Mouse (Mus musculus) erythroid progenitor cell, adult 5-6 weeks (primary cell): Measurements from ENCODE around the gene Trdmt1. TPM values are rescaled to one million over a fixed set of nuclear protein-coding genes. Genes with fewer than 3 reads are reported as not detected.

Experiments
- ATAC-seq: replicated peaks from 2 replicates; pipeline ENCODE4 v1.8.0; 2016; ENCODE audit warnings: moderate number of reproducible peaks, mild to moderate bottlenecking, moderate TSS enrichment, inconsistent platforms; ENCODE audit not compliant: poor library complexity, low FRiP score, severe bottlenecking
- total RNA-seq, 2 experiments: library from RNA; stranded (forward) in 1 of 2; stranded (reverse) in 1 of 2; fragments of 150-400 nt in 1 of 2; fragments of 186-747, 209-891 nt in 1 of 2; gene quantifications; 2 replicates each; pipeline versions ENCODE4 v1.2.3 to v1.2.4; 2015 to 2017; ENCODE audit warnings: low replicate concordance in 2 of 2

The Trdmt1 gene
- total RNA-seq, 2 experiments from 2014 or later = 1.7 to 4.6 TPM

DNA sequence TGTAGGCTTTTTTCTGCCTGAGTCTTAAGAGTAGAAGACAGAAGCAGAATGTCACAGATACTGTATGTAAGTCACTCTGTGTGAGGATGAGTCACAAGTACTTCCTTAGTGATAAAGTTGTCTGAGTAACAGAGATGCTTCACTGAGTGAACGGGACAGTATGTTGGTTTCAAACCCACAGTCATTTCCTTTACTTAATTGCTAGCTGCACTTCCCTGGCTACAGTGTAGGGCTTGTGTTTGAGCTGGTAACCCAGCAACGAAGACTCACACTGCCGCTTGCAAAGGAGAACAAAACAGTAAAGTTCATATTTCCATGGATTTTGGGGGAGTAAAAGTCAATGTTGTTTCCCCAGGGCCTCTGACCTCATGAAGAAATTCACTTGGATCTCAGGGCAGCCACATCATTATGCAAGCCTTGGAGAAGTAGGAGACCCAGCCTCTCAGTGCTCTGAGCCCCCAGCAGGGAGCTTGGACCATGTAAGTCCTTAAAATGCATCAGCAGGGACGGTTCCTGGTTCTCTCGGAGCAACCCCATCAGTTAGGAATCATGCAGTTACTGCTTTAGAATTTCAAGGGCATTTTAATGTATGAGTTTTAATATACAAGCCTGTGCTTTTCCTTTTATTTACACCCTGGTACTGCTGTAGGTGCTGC is 14.3 kb upstream of the Trdmt1 start:
- no peak for ATAC-seq

DNA sequence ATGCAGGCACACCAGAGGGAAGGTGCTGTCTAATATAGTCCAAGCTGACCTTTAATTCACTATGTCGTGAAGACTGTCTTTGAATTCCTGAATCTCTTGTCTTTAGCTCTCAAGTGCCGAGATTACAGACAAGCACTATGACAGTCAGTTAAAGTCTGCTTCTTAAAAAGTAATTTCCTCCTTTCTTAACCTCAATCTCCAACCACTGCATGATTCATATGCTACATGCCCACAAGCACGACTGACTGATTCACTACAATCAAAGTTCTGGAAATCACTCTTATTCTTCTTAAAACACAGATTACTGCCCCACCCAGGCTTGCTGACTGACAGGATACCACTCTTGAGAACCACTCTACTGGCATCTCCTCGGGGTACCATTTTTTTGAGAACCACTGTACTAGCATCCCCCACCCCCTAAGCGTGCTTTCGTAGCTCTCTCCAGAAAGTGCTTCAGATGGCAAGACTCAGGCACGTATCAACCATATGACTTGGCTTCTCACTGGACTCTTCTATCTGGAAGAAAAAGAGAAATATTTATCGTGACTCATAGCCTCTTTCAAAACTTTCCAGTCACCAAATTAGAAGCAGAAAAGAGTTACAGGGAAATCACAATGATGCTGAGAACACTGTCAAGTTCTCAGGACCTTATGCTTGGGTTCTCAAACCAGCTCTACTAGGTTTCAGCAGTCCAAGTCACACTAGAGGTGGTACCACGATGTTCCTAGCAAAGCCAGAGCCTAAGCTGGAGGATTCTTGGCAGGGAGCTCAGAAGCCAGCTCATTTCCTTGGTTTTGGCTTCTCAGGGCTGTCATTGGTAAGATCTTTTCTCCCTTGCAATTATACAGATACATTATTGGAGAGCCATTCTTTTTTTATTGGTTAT is 12.9 kb upstream of the Trdmt1 start:
- ATAC-seq = no peak

DNA sequence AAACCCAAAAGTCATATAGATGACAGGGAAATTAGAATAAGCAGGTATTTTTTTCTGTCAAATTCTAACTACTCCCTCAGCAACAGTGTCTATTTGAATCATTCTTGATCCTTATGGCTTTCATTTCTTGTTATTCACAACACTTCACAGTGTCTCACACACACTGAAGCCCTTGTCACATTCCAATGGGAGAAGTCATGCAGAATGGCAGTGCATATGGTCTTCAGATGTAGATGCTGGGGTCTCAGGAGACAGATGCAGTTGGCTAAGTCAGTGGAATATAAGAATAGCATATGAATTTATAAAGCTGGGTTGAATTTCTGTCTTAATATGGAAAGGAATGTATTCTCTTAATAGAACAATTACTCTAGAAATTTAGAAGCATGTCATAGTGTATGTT is 11.8 kb upstream of the Trdmt1 start:
- ATAC-seq = no peak

DNA sequence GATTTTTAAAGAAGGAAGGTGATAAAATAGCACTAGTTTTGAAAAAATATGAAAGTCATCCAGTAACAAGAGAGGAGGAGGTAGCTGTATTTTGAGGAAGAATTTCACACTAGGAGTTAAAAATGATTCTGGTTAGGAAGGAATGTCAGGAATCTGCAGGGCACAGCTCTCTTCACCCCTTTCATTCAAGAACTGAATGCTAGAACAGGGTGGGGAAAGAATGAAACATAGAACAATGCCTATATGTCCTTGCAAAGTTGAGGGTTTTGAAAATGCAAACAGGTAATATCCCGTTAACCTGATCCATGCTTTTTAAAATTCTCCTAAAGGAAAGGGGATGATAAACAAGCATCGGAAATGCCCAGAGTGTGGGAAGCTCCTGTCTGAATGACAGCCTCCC is 9.5 kb upstream of the Trdmt1 start:
- no peak for ATAC-seq

DNA sequence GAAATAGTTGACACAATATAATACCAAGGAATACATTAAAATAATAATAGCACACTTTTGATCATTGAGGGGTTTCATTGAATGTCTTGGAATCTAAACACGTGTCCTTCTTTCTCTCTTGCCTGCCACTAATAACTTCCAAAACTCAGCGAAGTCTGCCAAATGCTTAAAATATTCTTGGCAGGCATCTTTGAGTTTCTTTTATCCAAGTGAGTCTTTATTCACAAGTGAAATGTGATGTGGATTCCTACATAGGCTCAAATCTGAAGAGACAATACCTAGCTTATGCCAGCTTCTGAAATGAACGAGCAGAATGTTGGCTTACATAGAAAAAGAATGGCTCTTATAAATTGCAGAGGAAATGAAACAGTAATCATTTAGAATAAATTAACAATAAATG is 4.3 kb upstream of the Trdmt1 start:
- ATAC-seq = no peak

DNA sequence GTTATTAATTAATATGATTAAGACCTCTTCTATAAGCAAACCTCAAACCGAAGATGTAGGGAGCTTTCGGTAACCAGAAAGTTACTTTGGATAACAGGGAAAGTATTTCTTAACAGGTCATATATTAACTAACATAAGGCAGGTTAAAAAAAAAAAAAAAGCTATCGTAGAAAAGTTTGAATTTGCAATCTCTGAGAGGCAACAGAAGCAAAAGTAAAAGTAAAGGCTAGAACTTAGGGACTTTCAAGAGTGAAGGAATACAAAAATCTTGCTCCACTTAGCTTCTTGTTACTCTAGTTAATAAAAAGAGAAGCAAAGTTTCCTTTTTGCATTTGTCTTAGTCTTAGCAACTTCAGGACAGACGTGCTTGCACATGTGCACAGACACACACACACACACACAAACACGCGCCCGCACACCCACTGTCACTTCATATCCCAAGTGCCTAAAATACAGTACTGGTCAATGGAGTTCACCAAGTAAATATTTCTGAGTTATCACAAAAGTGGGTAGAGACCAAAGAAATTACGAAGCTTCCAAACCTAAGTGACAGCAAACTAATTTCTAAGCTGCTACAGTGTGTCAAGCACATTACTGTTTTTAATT is 846 bp downstream of the Trdmt1 start:
- peak; percentile 41 for ATAC-seq

DNA sequence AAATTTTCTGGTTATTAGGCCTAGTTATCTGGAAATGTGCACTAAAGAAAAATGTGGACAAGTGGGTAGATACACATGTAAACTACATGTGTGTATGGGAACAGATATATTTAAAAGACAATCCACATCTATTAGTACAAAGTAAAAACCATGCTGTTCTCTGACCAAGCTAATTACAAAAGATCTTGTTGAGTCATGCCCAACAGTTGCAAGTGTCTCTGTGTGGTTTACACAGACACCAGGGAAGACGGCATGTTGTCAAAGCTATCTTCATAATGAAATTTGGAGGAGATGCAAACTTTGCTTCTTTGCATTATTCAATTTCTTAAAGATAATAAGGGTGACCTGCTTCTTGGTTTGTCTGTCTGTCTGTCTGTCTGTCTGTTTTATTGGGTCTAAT is 4.6 kb downstream of the Trdmt1 start:
- no peak for ATAC-seq

DNA sequence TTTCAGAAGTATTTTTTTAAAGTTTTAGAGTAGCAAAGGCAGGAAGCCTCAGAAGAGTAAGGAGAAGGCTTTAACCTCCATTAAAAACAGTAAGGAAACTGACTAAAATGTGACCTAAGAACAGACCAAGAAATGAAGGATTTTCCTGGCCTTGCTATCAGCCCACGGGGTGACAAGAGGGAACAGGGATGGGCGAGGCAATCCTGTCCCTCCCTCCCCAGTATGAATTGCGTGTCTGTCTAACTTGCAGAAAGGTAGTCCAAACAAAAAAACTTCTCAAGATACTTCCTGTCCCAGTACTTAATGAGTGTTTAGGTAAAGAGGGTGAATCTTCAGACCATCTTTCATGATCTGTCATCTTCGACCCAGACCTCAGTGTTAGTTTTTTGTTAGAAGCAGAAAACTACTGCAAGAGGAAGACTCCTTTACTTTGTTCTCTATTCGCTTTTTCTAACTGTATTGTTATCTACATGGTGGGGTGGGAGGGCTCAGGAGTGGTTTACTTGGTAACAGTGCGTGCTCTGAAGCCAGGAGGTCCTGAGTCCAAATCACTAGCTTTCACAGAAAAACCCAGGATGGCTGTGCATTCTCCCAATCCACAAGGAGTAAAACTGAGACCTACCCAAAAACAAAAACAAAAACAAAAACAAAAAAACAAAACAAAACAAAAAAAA is 5.6 kb downstream of the Trdmt1 start:
- ATAC-seq = 0 out of 2 replicates have a peak, but pooled peaks have one; percentile 54

DNA sequence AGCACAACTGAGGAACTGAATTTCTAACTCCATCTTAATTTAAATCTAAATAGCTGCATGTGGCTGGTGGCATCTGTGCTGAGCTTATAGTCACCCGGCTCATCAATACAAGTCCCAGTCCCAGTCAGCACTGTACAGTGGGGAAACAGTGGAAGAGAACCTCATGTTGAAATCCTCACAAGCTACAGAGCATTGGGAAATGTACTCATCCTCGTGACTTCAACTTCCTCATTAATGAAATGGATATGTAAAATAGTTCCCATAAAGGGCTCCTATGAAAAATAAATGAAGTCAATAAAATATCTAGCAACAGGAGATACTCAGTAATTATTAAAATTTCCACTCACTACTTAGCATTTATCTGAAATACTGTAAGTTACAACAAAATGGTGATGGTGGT is 6.2 kb downstream of the Trdmt1 start:
- no peak for ATAC-seq

DNA sequence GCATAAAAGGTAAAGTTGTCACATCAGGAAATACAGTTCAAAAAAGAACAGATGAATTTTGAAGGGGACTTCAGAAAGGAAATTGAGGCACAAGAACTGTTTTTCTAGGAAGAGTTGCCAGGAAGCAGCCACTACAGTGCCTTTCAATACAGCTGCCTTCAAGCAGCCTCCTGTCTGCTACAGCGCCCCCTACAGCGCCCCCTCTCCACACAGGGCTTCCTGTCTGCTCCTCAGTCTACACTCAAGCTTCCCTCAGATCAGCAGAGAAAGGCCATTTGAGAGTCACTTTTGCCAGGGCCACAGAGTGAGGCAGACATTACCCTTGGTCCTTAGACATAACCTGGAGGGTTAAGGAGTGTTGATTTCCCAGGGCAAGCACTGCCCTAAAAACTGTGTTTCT is 6.7 kb downstream of the Trdmt1 start:
- peak; percentile 60 for ATAC-seq

DNA sequence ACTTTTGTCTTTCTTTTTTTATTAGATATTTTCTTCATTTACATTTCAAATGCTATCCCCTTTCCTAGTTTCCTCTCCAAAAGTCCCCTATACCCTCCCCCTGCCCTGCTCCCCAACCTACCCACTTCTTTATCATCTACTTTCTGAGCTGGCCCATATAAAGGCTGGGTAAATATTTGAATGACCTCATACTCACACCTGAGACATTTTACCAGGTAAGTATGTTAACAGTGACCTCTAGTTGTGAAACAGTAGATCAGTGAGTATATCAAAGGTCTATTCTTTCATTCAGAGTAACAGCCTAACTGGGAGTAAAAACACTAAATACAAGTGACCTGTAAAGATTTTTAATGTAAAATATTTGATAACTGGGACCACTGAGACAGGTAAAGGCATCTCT is 7.7 kb downstream of the Trdmt1 start:
- ATAC-seq = no peak

DNA sequence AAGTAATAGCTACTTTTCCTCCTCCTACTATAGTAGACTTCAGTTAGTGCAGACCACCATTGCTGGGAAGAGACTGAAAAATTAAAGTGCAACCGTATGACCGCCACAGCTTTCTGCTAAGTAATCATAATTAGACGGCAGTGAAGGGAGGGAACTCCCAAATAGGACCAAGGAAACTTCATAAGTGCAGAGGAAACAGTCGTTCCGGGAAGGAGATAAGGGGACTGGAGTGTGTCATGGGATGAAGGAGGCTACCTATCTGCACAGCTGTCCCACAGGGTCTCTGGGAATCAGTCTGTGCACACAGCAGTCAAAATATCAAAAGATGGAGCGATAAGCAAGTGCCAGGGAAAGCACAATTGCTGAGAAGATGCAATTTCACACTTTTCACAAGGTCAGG is 13.8 kb downstream of the Trdmt1 start:
- no peak for ATAC-seq

DNA sequence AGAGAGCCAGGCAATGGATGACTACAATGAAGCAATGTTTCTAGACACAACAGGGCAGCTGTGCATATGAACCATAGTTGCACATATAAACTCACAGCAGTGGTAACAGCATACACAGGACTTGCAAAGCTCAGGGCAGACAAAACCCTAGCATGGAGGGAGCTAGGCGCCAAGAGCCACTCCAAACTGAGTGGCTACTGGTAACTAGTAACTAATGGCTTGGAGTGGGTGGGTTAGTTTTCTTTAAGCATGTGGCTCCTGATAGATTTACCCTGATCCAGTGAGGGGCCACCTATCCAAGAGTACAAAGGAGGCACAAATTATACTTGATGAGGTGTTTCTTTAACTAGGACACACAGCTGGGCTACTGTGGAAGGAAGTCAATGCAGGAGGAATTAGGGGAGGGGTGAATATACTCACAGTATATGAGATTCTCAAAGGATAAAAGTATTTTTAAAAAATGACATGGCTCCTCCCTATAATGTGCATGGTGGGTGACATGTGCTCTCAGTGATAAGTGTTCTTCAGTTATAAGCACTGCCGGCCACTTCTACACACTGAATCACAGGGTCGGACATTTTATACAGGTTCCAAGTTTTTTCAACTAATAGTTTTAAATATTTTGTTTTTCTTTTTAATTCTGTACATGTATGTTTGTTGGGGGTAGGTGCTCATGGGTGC is 15.1 kb downstream of the Trdmt1 start:
- no peak for ATAC-seq

DNA sequence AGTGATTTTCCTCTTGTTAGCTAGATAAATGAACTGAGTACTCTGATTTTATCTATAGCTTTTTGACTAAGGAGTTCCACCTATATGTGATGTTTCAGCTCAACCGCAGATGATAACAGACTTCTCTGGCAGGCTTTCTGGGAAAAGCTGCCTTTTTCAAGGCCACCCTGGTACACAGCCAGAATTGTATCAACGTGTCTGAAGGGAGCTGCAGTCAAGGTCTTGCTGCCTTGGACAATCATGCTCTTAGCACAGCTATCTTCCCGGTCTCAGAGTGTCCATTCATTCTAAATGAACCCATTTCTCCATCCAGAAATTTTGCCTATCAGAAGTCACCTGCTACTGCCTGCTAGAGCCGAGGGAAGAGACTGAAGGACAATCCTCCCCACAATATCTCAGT is 16.9 kb downstream of the Trdmt1 start:
- ATAC-seq = no peak

DNA sequence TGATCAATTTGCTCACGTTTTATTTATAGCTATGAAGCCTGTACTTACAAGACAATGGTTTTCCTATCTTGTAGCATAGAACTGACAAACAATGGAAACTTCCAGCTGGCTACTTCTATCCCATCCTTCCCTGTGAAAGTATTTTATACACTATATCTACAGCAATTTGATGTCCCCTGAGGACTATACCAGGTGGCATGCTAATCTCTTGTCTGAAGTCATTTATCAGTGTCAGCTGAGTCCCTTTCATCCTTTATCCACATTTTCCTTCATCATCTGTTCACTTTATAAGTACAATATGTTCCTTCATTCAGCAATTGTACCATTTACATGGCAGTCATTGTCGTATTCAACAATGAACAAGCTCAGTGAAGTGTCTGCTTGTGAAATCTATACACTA is 17.3 kb downstream of the Trdmt1 start:
- ATAC-seq = no peak

DNA sequence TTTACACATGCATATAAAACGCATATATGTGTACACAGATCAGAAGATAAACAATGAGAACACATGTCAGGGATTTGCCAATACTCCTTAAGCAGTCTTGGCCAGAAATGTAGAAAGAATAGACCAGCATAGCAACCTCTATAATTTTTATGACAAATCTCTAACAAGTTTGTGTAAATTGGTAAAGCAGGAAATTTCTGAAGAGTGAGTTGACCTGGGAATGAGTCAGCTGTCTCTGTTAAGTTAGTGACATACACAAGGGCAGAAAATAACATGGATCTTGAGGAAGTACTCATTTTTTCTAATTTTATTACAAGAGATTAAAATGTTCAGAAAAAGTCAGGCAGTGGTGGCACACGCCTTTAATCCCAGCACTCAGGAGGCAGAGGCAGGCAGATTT is 18.3 kb downstream of the Trdmt1 start:
- no peak for ATAC-seq

DNA sequence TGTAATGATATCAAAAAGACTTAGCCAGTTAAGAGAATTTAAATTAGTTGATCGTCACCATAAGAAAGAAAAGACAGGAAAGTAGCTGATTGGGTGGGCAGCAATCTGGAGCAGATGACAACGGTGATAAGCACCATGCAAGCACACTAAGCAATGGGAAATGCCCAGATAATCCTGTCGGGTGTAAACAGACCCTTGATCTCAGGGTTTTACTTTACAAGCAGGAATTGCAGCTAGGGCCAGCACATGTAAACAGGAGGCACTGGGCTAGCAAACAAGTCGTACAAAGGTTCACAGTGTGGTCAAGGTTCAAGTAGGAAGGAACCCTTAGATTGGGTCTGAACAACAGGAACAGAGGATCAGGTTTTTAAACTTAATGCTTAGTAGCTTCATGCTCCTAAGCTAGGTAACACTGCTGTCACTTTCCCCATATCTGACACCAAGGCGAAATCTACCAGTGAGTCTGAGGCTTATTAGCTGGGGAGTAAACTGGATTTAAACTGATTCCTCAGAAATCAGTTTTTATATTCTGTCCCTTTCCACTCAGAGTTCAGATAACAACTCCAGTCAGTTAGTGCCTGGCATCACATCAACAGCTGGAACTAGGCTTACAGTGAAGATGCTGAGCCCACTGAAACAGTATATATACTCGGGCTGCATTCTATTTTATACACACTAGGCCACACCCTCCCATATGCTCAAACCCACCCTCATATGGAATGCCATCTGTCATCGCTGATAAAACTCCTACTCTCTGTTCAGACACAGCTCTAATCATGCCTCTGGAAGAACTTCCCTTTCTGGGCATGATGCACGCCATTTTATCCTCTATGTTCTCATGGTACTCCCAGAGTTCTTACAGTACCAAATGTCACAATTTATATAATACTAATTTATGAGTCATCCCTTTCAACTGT is 20.7 kb downstream of the Trdmt1 start:
- ATAC-seq = no peak; the same call in 1 of the 2 replicates

DNA sequence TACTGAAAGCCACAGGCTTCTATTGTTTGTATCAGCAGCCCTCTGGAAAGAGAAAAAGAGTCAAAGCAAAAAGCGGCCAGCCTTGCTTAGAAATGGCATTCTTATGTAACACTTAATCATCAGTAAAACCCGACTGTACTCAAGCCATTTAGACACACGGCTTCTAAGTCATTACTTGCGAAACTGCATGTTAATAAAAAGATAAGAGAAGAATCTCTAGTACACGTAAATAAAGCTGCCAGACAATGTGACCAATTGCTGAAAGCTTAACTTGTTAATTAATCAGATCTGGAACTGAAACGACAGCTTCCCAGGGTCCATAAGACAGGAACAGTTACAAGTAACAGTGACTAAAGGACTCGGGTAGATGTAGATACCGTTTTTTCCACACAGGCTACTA is 22.4 kb downstream of the Trdmt1 start:
- ATAC-seq = no peak

DNA sequence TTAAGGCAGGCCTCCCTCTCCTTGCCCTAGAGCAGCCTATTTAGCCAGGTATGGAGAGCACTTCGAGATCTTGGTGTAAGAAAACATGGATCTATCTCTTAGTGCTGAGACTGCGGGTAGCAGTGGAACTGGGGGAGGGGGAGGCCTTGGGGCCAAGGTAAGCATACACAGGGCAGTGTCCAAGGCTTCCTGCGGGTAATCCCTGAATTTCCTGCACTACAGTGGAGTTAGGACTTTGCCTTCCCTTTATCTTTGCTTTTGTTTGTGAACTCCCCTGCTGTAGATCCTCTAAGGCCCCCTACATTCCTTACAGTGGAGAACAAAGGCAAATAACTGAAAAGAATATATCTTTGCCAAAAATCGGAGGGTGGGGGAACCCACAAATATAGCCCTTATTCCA is 29.5 kb downstream of the Trdmt1 start:
- no peak for ATAC-seq
